Mouse (Mus musculus): Measurements from ENCODE around the gene Cmss1.

DNA sequence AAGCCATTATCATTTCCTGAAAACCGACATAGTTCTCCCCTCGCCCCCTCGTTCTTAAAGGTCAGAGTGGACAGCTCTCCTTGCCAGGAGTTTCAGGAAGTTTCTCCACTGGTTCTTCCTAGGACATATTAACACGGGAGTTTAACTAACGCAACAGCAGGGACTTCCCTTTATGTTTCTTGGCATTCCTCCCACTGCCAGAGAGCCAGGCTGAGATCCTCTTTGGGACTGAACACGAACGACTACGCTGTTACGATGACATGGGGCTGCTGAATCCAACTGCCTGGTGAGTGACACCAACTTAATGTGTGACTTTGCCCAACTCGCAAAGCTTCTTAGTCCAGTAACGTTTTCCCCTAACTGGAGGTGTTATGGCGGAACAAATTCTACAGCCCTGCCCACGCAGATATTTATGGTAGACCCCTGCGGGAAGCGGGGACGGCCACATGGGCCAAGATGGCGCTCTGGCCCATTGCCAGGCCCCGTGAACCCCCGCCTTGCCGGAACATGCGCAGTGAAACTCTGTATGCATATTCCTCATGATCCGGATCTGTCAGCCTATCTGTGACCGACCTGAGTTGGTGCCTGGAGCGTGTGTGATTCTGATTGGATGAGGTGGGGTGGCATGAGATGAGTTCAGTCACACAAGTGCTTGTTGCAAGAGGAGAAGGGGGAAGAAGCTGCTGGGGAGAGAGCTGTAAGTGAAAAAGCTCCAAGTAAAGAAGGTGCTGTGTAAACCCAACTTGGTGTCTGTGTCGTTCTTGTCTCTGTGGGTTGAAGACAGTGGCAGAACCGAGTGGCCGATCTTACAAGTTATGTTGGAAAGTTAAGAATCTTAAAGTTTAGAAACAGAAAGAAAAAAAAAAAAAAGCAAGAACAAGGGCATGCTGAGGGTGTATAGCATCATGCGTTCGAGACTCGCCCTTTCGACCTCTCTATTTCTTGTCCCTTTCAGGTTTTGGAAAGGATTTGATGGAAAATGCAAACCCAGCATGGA, 326.1 kb downstream of the Cmss1 start:
- no peak for TF ChIP-seq CTCF (IDR thresholded peaks at IDR 0.05; ENCODE audit: low read depth, low read length)
- no peak for TF ChIP-seq POLR2A (IDR thresholded peaks at IDR 0.05; ENCODE audit: insufficient read depth, low read length)
- no peak for TF ChIP-seq EP300 (IDR thresholded peaks at IDR 0.05; ENCODE audit: insufficient read depth, low read depth, low read length)

Data from ES-Bruce4 (cell line).